Mouse (Mus musculus) embryonic fibroblast, embryonic 13.5 days (primary cell): ENCODE data around the gene Cyth1.

Experiments used
- CTCF ChIP-seq: IDR thresholded peaks from 2 replicates; pipeline ENCODE4 v1.5.1; 2011; ENCODE audit warnings: mild to moderate bottlenecking, control low read depth, low read length, moderate library complexity, borderline replicate concordance; ENCODE audit not compliant: insufficient read depth
- POLR2A ChIP-seq: IDR thresholded peaks from 2 replicates; pipeline ENCODE4 v1.6.1; 2011; ENCODE audit warnings: low read depth, mild to moderate bottlenecking, control low read depth, low read length, moderate library complexity

DNA sequence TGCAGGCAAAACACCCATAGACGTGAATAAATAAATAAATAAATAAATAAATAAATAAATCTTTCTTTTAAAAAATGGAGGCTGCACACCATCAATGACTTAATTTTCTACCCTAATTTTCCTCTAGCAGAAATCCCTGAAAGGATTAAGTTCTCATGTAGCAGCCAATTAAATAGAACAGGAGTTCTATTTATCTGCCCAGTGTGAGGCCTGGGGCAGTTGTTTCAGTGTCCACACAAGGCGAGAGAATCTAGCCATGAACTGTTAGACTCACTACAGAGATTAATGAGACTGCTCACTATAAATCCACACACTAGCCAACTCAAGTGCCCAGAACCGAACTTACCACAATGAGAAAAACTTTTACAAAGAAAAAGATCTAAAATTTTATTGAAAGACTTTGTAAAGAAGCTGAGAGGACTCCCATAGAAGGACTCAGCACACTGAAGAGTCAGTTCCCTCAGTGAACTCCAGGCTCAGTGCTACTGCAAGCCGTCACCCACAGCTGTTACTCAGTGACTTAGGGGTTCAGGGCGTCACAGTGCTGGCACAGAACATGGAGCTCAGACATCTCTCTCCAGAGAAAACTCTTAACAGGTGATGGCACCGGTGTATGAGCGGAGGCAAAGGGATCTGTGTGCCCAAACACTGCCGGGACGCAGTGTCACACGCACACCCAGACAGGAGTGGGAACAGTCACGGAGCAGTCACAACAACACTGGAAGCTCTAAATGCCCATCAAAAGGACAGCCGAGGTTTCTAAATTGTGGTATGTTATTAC, 23.1 kb downstream of the Cyth1 start:
- TF ChIP-seq CTCF (no peak), POLR2A (no peak)
